Comparison of ENCODE assay signal across 9 mouse cellular contexts in the genomic region with DNA sequence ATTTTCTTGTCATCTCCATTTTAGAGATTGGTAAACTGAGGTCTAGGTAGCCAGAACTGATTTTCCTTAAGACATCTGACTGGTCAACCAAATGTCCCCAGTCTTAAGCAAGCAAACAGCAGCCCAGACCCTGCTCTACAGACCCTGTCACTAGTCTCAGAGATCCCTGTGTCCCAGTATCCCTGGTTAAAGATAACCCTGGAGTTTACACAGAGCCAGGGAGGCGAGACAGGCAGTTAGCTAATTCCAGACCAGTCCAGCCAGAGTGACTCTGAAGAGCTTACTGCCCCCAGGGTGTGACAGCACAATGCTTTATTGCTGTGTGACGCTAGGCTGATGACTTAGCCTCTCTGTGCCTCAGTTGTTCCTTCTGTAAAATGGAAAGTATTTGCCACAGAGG. TPM values are rescaled to one million over a fixed set of nuclear protein-coding genes. Genes with fewer than 3 reads are reported as not detected.
DNase-seq lines count a peak whose midpoint lies in the region; ATAC-seq and TF ChIP-seq lines count a peak whose summit lies in the region.
"Had no signal": no experiment of that assay in that cellular context is flagged by ENCODE, and none has a peak within 500 bp of the region (broad histone marks: within the 10 kb centered on the region; RNA-seq: fewer than 3 reads in every experiment).

A gene (minus strand): TSS at position 129 of the 400 bp plus-strand sequence.

- TF ChIP-seq EP300 in liver, embryonic 14.5 days (IDR thresholded peaks at IDR 0.05; ENCODE audit: low read depth) = no peak

- no peak within 1 kb of the TSS for H3K9ac ChIP-seq in midbrain, embryonic 15.5 days
- H3K9ac ChIP-seq in midbrain, postnatal 0 days (replicated peaks; ENCODE audit: low read length, poor library complexity, severe bottlenecking) = no peak within 1 kb of the TSS
- no peak within 1 kb of the TSS for H3K9ac ChIP-seq in hindbrain, embryonic 12.5 days
- no peak within 1 kb of the TSS for H3K9ac ChIP-seq in liver, embryonic 14.5 days (replicated peaks)

- H3K9me3 ChIP-seq in midbrain, embryonic 15.5 days = no peaks in the 10 kb centered on the region
- H3K9me3 ChIP-seq in midbrain, postnatal 0 days (ENCODE audit: low read length) = no peaks in the 10 kb centered on the region
- no peaks in the 10 kb centered on the region for H3K9me3 ChIP-seq in hindbrain, embryonic 12.5 days (replicated peaks)
- H3K9me3 ChIP-seq in liver, embryonic 14.5 days (ENCODE audit: control insufficient read depth, low read length) = no peaks in the 10 kb centered on the region

- WGBS in midbrain, embryonic 15.5 days = 76% methylated on average over 2 of the region's 2 CpGs
- WGBS in midbrain, postnatal 0 days = 72% methylated on average over 2 of the region's 2 CpGs
- 80% methylated on average over 2 of the region's 2 CpGs for WGBS in hindbrain, embryonic 12.5 days
- WGBS in liver, embryonic 14.5 days (ENCODE audit: insufficient replicate concordance) = 53% methylated on average over 2 of the region's 2 CpGs

- H3K27ac ChIP-seq in midbrain, embryonic 15.5 days = no peak within 1 kb of the TSS
- H3K27ac ChIP-seq in midbrain, postnatal 0 days (ENCODE audit: low read depth, low read length) = no peak within 1 kb of the TSS
- no peak within 1 kb of the TSS; the same call in 1 of the 2 replicates for H3K27ac ChIP-seq in hindbrain, embryonic 12.5 days
- no peak within 1 kb of the TSS for H3K27ac ChIP-seq in liver, embryonic 14.5 days

- ATAC-seq in midbrain, embryonic 15.5 days (replicated peaks) = no peak
- ATAC-seq in midbrain, postnatal 0 days (ENCODE audit: low FRiP score) = no peak
- no peak for ATAC-seq in hindbrain, embryonic 12.5 days (ENCODE audit: low FRiP score)
- ATAC-seq in liver, embryonic 14.5 days (ENCODE audit: insufficient read depth) = no peak
- ATAC-seq in activated CD4-positive, CD25-positive, alpha-beta regulatory T cell, adult 4 months = no peak

- H3K4me2 ChIP-seq in midbrain, embryonic 15.5 days = no peak within 1 kb of the TSS
- no peak within 1 kb of the TSS for H3K4me2 ChIP-seq in midbrain, postnatal 0 days (ENCODE audit: low read depth, low read length, poor library complexity, severe bottlenecking)
- H3K4me2 ChIP-seq in hindbrain, embryonic 12.5 days (replicated peaks) = no peak within 1 kb of the TSS
- H3K4me2 ChIP-seq in liver, embryonic 14.5 days (ENCODE audit: low read depth) = no peak within 1 kb of the TSS

- H3K36me3 ChIP-seq in midbrain, embryonic 15.5 days (replicated peaks) = no peaks in the 10 kb centered on the region
- no peaks in the 10 kb centered on the region for H3K36me3 ChIP-seq in midbrain, postnatal 0 days (ENCODE audit: insufficient read depth, low read length)
- H3K36me3 ChIP-seq in hindbrain, embryonic 12.5 days = no peaks in the 10 kb centered on the region
- H3K36me3 ChIP-seq in liver, embryonic 14.5 days (replicated peaks; ENCODE audit: control insufficient read depth, insufficient read depth, low read depth) = no peaks in the 10 kb centered on the region

- no peak for DNase-seq in midbrain, postnatal 0 days (ENCODE audit: low spot score)
- no peak for DNase-seq in gastrocnemius, adult 8-10 months (ENCODE audit: low spot score in 2 of 2)
- no peak for DNase-seq in liver, embryonic 14.5 days (ENCODE audit: low read depth in 3 of 3, low spot score in 3 of 3)
- DNase-seq in spleen, postnatal 10 days (ENCODE audit: low spot score in 2 of 2) = no peak
- no peak for DNase-seq in urinary bladder, postnatal 36 days (ENCODE audit: low spot score in 2 of 2)

- no peak within 1 kb of the TSS for H3K4me3 ChIP-seq in midbrain, embryonic 15.5 days
- no peak within 1 kb of the TSS for H3K4me3 ChIP-seq in midbrain, postnatal 0 days (ENCODE audit: low read depth, low read length)
- H3K4me3 ChIP-seq in hindbrain, embryonic 12.5 days = no peak within 1 kb of the TSS
- no peak within 1 kb of the TSS for H3K4me3 ChIP-seq in liver, embryonic 14.5 days (ENCODE audit: insufficient read depth in 1 of 2, low read depth in 2 of 2, low read length in 2 of 2)

- H3K4me1 ChIP-seq in midbrain, embryonic 15.5 days = peaks cover 11% of the 10 kb centered on the region
- H3K4me1 ChIP-seq in midbrain, postnatal 0 days (ENCODE audit: insufficient read depth, low read length) = peaks cover 6% of the 10 kb centered on the region; the same call in 1 of the 2 replicates
- peaks cover 39% of the 10 kb centered on the region for H3K4me1 ChIP-seq in hindbrain, embryonic 12.5 days
- H3K4me1 ChIP-seq in liver, embryonic 14.5 days (replicated peaks; ENCODE audit: control insufficient read depth in 2 of 2, insufficient read depth in 2 of 2, low read length in 1 of 2) = peaks cover 0 to 7% of the 10 kb centered on the region in 2 experiments; a peak in 1 of 4 replicates

- no peak for TF ChIP-seq CTCF in midbrain, postnatal 0 days (IDR thresholded peaks at IDR 0.05)
- no peak for TF ChIP-seq CTCF in liver, embryonic 14.5 days (IDR thresholded peaks at IDR 0.05; ENCODE audit: low read depth)

- H3K27me3 ChIP-seq in midbrain, embryonic 15.5 days (replicated peaks) = peaks cover 28% of the 10 kb centered on the region
- H3K27me3 ChIP-seq in midbrain, postnatal 0 days (ENCODE audit: insufficient read depth, low read length) = peaks cover 13% of the 10 kb centered on the region
- H3K27me3 ChIP-seq in hindbrain, embryonic 12.5 days = peaks cover 28% of the 10 kb centered on the region
- peaks cover 12% of the 10 kb centered on the region for H3K27me3 ChIP-seq in liver, embryonic 14.5 days (ENCODE audit: control insufficient read depth, insufficient read depth, low read length)

RNA-seq across cellular contexts. Expression of the gene that starts here (rescaled TPM):
- polyA plus RNA-seq in midbrain, embryonic 15.5 days (2015; fragmentation: Nextera tagmentation; extraction: Ambion mirVana) = 13.2 and 15.5 TPM in 2 replicates
- total RNA-seq in midbrain, postnatal 0 days (2014; rRNA removed) = 7.0 and 7.4 TPM in 2 replicates
- polyA plus RNA-seq in midbrain, postnatal 0 days (2015; fragmentation: Nextera tagmentation; extraction: Ambion mirVana) = 20.4 and 22.2 TPM in 2 replicates
- 100 to 1,000 TPM; 556 to 826 (median 679) TPM for total RNA-seq in gastrocnemius, adult 8-10 months (2022)
- 25.3 and 34.7 TPM in 2 replicates for polyA plus RNA-seq in hindbrain, embryonic 12.5 days (2016; fragmentation: Nextera tagmentation; extraction: Ambion mirVana)
- 33.0 and 50.6 TPM in 2 replicates for polyA plus RNA-seq in liver, embryonic 14.5 days (2012; rRNA removed)
- 61.9 and 62.5 TPM in 2 replicates for polyA plus RNA-seq in liver, embryonic 14.5 days (2014; fragmentation: Nextera tagmentation; extraction: Ambion mirVana)
- not detected for polyA plus RNA-seq in activated CD4-positive, CD25-positive, alpha-beta regulatory T cell, adult 4 months (2017; shearing (Covaris generic))
- total RNA-seq: neutrophil, adult 5-6 weeks had no signal

Comparison
In these comparisons a context has a peak if more than half of its experiments do, and no peak if none do; other contexts are left out.
1. RNA of the gene that starts here (total RNA-seq): 556 to 826 TPM in gastrocnemius, adult 8-10 months; 7.0 to 7.4 TPM in midbrain, postnatal 0 days; every median in the first group is over 10 times any median in the second.
2. RNA of the gene that starts here (polyA plus RNA-seq): 33.0 to 62.5 TPM in liver, embryonic 14.5 days, 25.3 to 34.7 TPM in hindbrain, embryonic 12.5 days, 20.4 to 22.2 TPM in midbrain, postnatal 0 days and 13.2 to 15.5 TPM in midbrain, embryonic 15.5 days; not detected in activated CD4-positive, CD25-positive, alpha-beta regulatory T cell, adult 4 months; every median in the first group is over 10 times any median in the second.